Mouse (Mus musculus): ENCODE measurements around the gene Macf1. TPM values are rescaled to one million over a fixed set of nuclear protein-coding genes. Genes with fewer than 3 reads are reported as not detected.
A peak's percentile ranks its signal among the peaks of the same experiment; 100 is the strongest.

Gene Macf1
- total RNA-seq, 2 experiments from 2014 or later = 49.0 to 55.4 TPM

- no peak for DNase-seq (ENCODE audit: low spot score)
Measured at GRCm38 (mm10) chr4:123601036-123601435, 83.1 kb downstream of the Macf1 start.

- DNase-seq (ENCODE audit: low spot score) = no peak
Measured at GRCm38 (mm10) chr4:123598519-123599228, 85.5 kb downstream of the Macf1 start.

- no peak for DNase-seq (ENCODE audit: low spot score)
Measured at GRCm38 (mm10) chr4:123594381-123594806, 89.8 kb downstream of the Macf1 start.

- peak; percentile 12 for DNase-seq (ENCODE audit: low spot score)
Measured at GRCm38 (mm10) chr4:123593664-123594063, 90.5 kb downstream of the Macf1 start.

- DNase-seq (ENCODE audit: low spot score) = no peak
Measured at GRCm38 (mm10) chr4:123592046-123592445, 92.1 kb downstream of the Macf1 start.

GRCm38 (mm10) chr4:123591026-123591635 is 93.0 kb downstream of the Macf1 start:
- no peak for DNase-seq (ENCODE audit: low spot score)

- no peak for DNase-seq (ENCODE audit: low spot score)
Measured at GRCm38 (mm10) chr4:123589496-123589895, 94.7 kb downstream of the Macf1 start.

GRCm38 (mm10) chr4:123588353-123589301 is 95.5 kb downstream of the Macf1 start:
- DNase-seq (ENCODE audit: low spot score) = peak; percentile 20

- DNase-seq (ENCODE audit: low spot score) = no peak
Measured at GRCm38 (mm10) chr4:123587616-123588015, 96.5 kb downstream of the Macf1 start.

GRCm38 (mm10) chr4:123584720-123585093 is 99.5 kb downstream of the Macf1 start:
- DNase-seq (ENCODE audit: low spot score) = no peak

- no peak for DNase-seq (ENCODE audit: low spot score)
Measured at GRCm38 (mm10) chr4:123584084-123584719, 100.0 kb downstream of the Macf1 start.

- DNase-seq (ENCODE audit: low spot score) = no peak
Measured at GRCm38 (mm10) chr4:123577469-123578088, 106.6 kb downstream of the Macf1 start.

- peak; percentile 34 for DNase-seq (ENCODE audit: low spot score)
Measured at GRCm38 (mm10) chr4:123572434-123573336, 111.5 kb downstream of the Macf1 start.

- peak; percentile 53 for DNase-seq (ENCODE audit: low spot score)
Measured at GRCm38 (mm10) chr4:123571869-123572268, 112.3 kb downstream of the Macf1 start.

- DNase-seq (ENCODE audit: low spot score) = peak; percentile 8
Measured at GRCm38 (mm10) chr4:123565291-123565861, 118.8 kb downstream of the Macf1 start.

GRCm38 (mm10) chr4:123564051-123564791 is 119.9 kb downstream of the Macf1 start:
- peak; percentile 14 for DNase-seq (ENCODE audit: low spot score)

GRCm38 (mm10) chr4:123562177-123562815 is 121.9 kb downstream of the Macf1 start:
- DNase-seq (ENCODE audit: low spot score) = no peak

- DNase-seq (ENCODE audit: low spot score) = no peak
Measured at GRCm38 (mm10) chr4:123560896-123561295, 123.3 kb downstream of the Macf1 start.

Data from gastrocnemius, adult 18-20 months (tissue).